Mouse (Mus musculus): ENCODE measurements around the gene Nsf. TPM values are rescaled to one million over a fixed set of nuclear protein-coding genes. Genes with fewer than 3 reads are reported as not detected.
A peak's percentile ranks its signal among the peaks of the same experiment; 100 is the strongest.

Nsf gene
- polyA plus RNA-seq, 1 experiment from 2014 or later: 123 TPM

GRCm38 (mm10) chr11:103937976-103938728 is 15.7 kb downstream of the Nsf start:
- H3K27me3 ChIP-seq: no peaks in the 10 kb centered on the region
- WGBS: 94% methylated on average over 25 of the region's 25 CpGs
- no peaks in the 10 kb centered on the region for H3K36me3 ChIP-seq
- H3K9me3 ChIP-seq: no peaks in the 10 kb centered on the region
- H3K27ac ChIP-seq (replicated peaks): no peak overlapping the region
- H3K4me2 ChIP-seq: no peak overlapping the region
- 0 out of 2 replicates have a peak, but pooled peaks cover 3% of the 10 kb centered on the region for H3K4me1 ChIP-seq (replicated peaks)
- no peak overlapping the region for H3K9ac ChIP-seq
- no peak overlapping the region for H3K4me3 ChIP-seq
- no peak for ATAC-seq (ENCODE audit: low read depth)

GRCm38 (mm10) chr11:103937451-103937850 is 16.4 kb downstream of the Nsf start:
- no peak overlapping the region for H3K4me2 ChIP-seq
- no peaks in the 10 kb centered on the region for H3K36me3 ChIP-seq
- 0 out of 2 replicates have a peak, but pooled peaks cover 3% of the 10 kb centered on the region for H3K4me1 ChIP-seq (replicated peaks)
- no peak overlapping the region for H3K9ac ChIP-seq
- no peaks in the 10 kb centered on the region for H3K9me3 ChIP-seq
- ATAC-seq (ENCODE audit: low read depth): no peak
- H3K27ac ChIP-seq (replicated peaks): no peak overlapping the region
- H3K27me3 ChIP-seq: no peaks in the 10 kb centered on the region
- WGBS: 94% methylated on average over 9 of the region's 9 CpGs
- H3K4me3 ChIP-seq: no peak overlapping the region

- Histone ChIP-seq H3K9me3 (no peaks in the 10 kb centered on the region), H3K27ac (replicated peaks) (no peak overlapping the region), H3K9ac (no peak overlapping the region), H3K27me3 (no peaks in the 10 kb centered on the region), H3K4me1 (replicated peaks) (0 out of 2 replicates have a peak, but pooled peaks cover 5% of the 10 kb centered on the region), H3K36me3 (no peaks in the 10 kb centered on the region), H3K4me2 (no peak overlapping the region), H3K4me3 (no peak overlapping the region)
- ATAC-seq (ENCODE audit: low read depth): no peak
- 30% methylated on average over 2 of the region's 2 CpGs for WGBS
These were observed 18.1 kb downstream of the Nsf start for GRCm38 (mm10) chr11:103935717-103936116.

- WGBS: 90% methylated on average over 6 of the region's 6 CpGs
- H3K27ac ChIP-seq (replicated peaks): no peak overlapping the region
- peaks cover 6% of the 10 kb centered on the region for H3K36me3 ChIP-seq
- 0 out of 2 replicates have a peak, but pooled peaks cover 15% of the 10 kb centered on the region for H3K4me1 ChIP-seq (replicated peaks)
- H3K4me2 ChIP-seq: no peak overlapping the region
- H3K27me3 ChIP-seq: no peaks in the 10 kb centered on the region
- no peaks in the 10 kb centered on the region for H3K9me3 ChIP-seq
- H3K9ac ChIP-seq: no peak overlapping the region
- H3K4me3 ChIP-seq: no peak overlapping the region
- no peak for ATAC-seq (ENCODE audit: low read depth)
These were observed 20.0 kb downstream of the Nsf start for GRCm38 (mm10) chr11:103933886-103934285.

GRCm38 (mm10) chr11:103923957-103924356 is 29.9 kb downstream of the Nsf start:
- H3K9ac ChIP-seq: no peak overlapping the region
- H3K4me3 ChIP-seq: no peak overlapping the region
- ATAC-seq (ENCODE audit: low read depth): no peak
- no peak overlapping the region for H3K4me2 ChIP-seq
- H3K9me3 ChIP-seq: no peaks in the 10 kb centered on the region
- H3K27me3 ChIP-seq: no peaks in the 10 kb centered on the region
- H3K36me3 ChIP-seq: peaks cover 26% of the 10 kb centered on the region
- H3K4me1 ChIP-seq (replicated peaks): no peaks in the 10 kb centered on the region
- 97% methylated on average over 2 of the region's 2 CpGs for WGBS
- no peak overlapping the region for H3K27ac ChIP-seq (replicated peaks)

GRCm38 (mm10) chr11:103923272-103923671 is 30.6 kb downstream of the Nsf start:
- Histone ChIP-seq H3K9me3 (no peaks in the 10 kb centered on the region), H3K4me1 (replicated peaks) (no peaks in the 10 kb centered on the region), H3K27me3 (no peaks in the 10 kb centered on the region), H3K4me3 (no peak overlapping the region), H3K4me2 (no peak overlapping the region), H3K36me3 (peaks cover 20% of the 10 kb centered on the region), H3K9ac (no peak overlapping the region), H3K27ac (replicated peaks) (no peak overlapping the region)
- ATAC-seq (ENCODE audit: low read depth): no peak
- 89% methylated on average over 4 of the region's 4 CpGs for WGBS

GRCm38 (mm10) chr11:103922812-103923211 is 31.0 kb downstream of the Nsf start:
- Histone ChIP-seq H3K4me1 (replicated peaks) (no peaks in the 10 kb centered on the region), H3K9me3 (no peaks in the 10 kb centered on the region), H3K9ac (no peak overlapping the region), H3K36me3 (peaks cover 19% of the 10 kb centered on the region), H3K27ac (replicated peaks) (no peak overlapping the region), H3K27me3 (no peaks in the 10 kb centered on the region), H3K4me3 (no peak overlapping the region), H3K4me2 (no peak overlapping the region)
- ATAC-seq (ENCODE audit: low read depth): no peak
- 89% methylated on average over 10 of the region's 10 CpGs for WGBS

- Histone ChIP-seq H3K4me3 (no peak overlapping the region), H3K4me1 (replicated peaks) (no peaks in the 10 kb centered on the region), H3K9ac (no peak overlapping the region), H3K9me3 (no peaks in the 10 kb centered on the region), H3K27me3 (no peaks in the 10 kb centered on the region), H3K27ac (replicated peaks) (no peak overlapping the region), H3K36me3 (peaks cover 22% of the 10 kb centered on the region), H3K4me2 (no peak overlapping the region)
- no peak for ATAC-seq (ENCODE audit: low read depth)
- 81% methylated on average over 5 of the region's 5 CpGs for WGBS
These were observed 33.2 kb downstream of the Nsf start for GRCm38 (mm10) chr11:103920665-103921064.

GRCm38 (mm10) chr11:103916807-103917206 is 37.0 kb downstream of the Nsf start:
- H3K27ac ChIP-seq (replicated peaks): no peak overlapping the region
- H3K4me2 ChIP-seq: no peak overlapping the region
- ATAC-seq (ENCODE audit: low read depth): no peak
- 67% methylated on average over 7 of the region's 7 CpGs for WGBS
- no peaks in the 10 kb centered on the region for H3K9me3 ChIP-seq
- no peaks in the 10 kb centered on the region for H3K4me1 ChIP-seq (replicated peaks)
- no peak overlapping the region for H3K9ac ChIP-seq
- H3K27me3 ChIP-seq: no peaks in the 10 kb centered on the region
- H3K36me3 ChIP-seq: peaks cover 42% of the 10 kb centered on the region
- H3K4me3 ChIP-seq: no peak overlapping the region

GRCm38 (mm10) chr11:103915686-103916085 is 38.2 kb downstream of the Nsf start:
- Histone ChIP-seq H3K4me1 (replicated peaks) (no peaks in the 10 kb centered on the region), H3K27me3 (no peaks in the 10 kb centered on the region), H3K36me3 (peaks cover 44% of the 10 kb centered on the region), H3K9me3 (no peaks in the 10 kb centered on the region), H3K27ac (replicated peaks) (no peak overlapping the region), H3K4me2 (no peak overlapping the region), H3K4me3 (no peak overlapping the region), H3K9ac (no peak overlapping the region)
- 89% methylated on average over 9 of the region's 9 CpGs for WGBS
- ATAC-seq (ENCODE audit: low read depth): no peak

GRCm38 (mm10) chr11:103910993-103911585 is 42.8 kb downstream of the Nsf start:
- Histone ChIP-seq H3K4me3 (no peak overlapping the region), H3K27me3 (no peaks in the 10 kb centered on the region), H3K9me3 (no peaks in the 10 kb centered on the region), H3K27ac (replicated peaks) (no peak overlapping the region), H3K4me2 (no peak overlapping the region), H3K36me3 (peaks cover 60% of the 10 kb centered on the region), H3K4me1 (replicated peaks) (peaks cover 5% of the 10 kb centered on the region; the same call in 1 of the 2 replicates), H3K9ac (no peak overlapping the region)
- WGBS: 63% methylated on average over 7 of the region's 7 CpGs
- 0 out of 2 replicates have a peak, but pooled peaks have one; percentile 59 for ATAC-seq (ENCODE audit: low read depth)

- peaks cover 57% of the 10 kb centered on the region for H3K36me3 ChIP-seq
- no peak overlapping the region for H3K9ac ChIP-seq
- no peak overlapping the region for H3K27ac ChIP-seq (replicated peaks)
- H3K4me2 ChIP-seq: no peak overlapping the region
- H3K4me1 ChIP-seq (replicated peaks): peaks cover 5% of the 10 kb centered on the region; the same call in 1 of the 2 replicates
- no peaks in the 10 kb centered on the region for H3K27me3 ChIP-seq
- no peak for ATAC-seq (ENCODE audit: low read depth)
- no peaks in the 10 kb centered on the region for H3K9me3 ChIP-seq
- WGBS: 93% methylated on average over 11 of the region's 11 CpGs
- H3K4me3 ChIP-seq: no peak overlapping the region
These were observed 43.3 kb downstream of the Nsf start for GRCm38 (mm10) chr11:103910531-103910930.

All from neural tube, embryonic 13.5 days (tissue).